Mouse (Mus musculus) neural tube, embryonic 12.5 days (tissue): ENCODE measurements around the gene Gm21974. TPM values are rescaled to one million over a fixed set of nuclear protein-coding genes. Genes with fewer than 3 reads are reported as not detected.
"Not testable (repeated sequence)": the region's sequence is repeated elsewhere in the genome, so short reads cannot be mapped to it uniquely, and the experiment has no call there.

Experiments
- ATAC-seq: fragments of 200-750 bp; cut with Nextera tagmentation; 2 replicates; pipeline ENCODE4 v1.8.0; 2017; ENCODE audit warnings: low read depth, mild to moderate bottlenecking, moderate TSS enrichment, moderate library complexity; ENCODE audit not compliant: low FRiP score
- H3K27ac ChIP-seq: fragments of 300-500 bp; sonication (generic); 2 replicates; pipeline ENCODE4 v1.5.1; 2016
- H3K27me3 ChIP-seq: fragments of 300-500 bp; sonication (generic); replicated peaks from 2 replicates; pipeline ENCODE4 v1.6.1; 2016; ENCODE audit warnings: mild to moderate bottlenecking
- H3K36me3 ChIP-seq: fragments of 300-500 bp; sonication (generic); 2 replicates; pipeline ENCODE4 v1.6.1; 2016; ENCODE audit warnings: mild to moderate bottlenecking
- H3K4me1 ChIP-seq: fragments of 300-500 bp; sonication (generic); 2 replicates; pipeline ENCODE4 v1.6.1; 2016
- H3K4me2 ChIP-seq: fragments of 300-500 bp; sonication (generic); replicated peaks from 2 replicates; pipeline ENCODE4 v1.6.1; 2016; ENCODE audit warnings: mild to moderate bottlenecking
- H3K4me3 ChIP-seq: fragments of 300-500 bp; sonication (generic); 2 replicates; pipeline ENCODE4 v1.5.1; 2016
- H3K9ac ChIP-seq: fragments of 300-500 bp; sonication (generic); 2 replicates; pipeline ENCODE4 v1.6.1; 2016; ENCODE audit warnings: mild to moderate bottlenecking
- H3K9me3 ChIP-seq: fragments of 300-500 bp; sonication (generic); 2 replicates; pipeline ENCODE4 v1.6.1; 2016; ENCODE audit warnings: mild to moderate bottlenecking
- WGBS: fragments of 180-500 bp; shearing (Covaris S2); methylation state at CpG from one replicate; pipeline ENCODE4 v1.1.7; 2016; 5-methylcytosine and 5-hydroxymethylcytosine counted together
- polyA plus RNA-seq: library from polyadenylated mRNA; unstranded; fragments of >200 nt; fragmentation: Nextera tagmentation; extraction: Ambion mirVana; gene quantifications from 2 replicates; pipeline ENCODE4 v1.2.1, GENCODE M21; 2016

The Gm21974 gene
- polyA plus RNA-seq, 1 experiment from 2014 or later = not detected

DNA sequence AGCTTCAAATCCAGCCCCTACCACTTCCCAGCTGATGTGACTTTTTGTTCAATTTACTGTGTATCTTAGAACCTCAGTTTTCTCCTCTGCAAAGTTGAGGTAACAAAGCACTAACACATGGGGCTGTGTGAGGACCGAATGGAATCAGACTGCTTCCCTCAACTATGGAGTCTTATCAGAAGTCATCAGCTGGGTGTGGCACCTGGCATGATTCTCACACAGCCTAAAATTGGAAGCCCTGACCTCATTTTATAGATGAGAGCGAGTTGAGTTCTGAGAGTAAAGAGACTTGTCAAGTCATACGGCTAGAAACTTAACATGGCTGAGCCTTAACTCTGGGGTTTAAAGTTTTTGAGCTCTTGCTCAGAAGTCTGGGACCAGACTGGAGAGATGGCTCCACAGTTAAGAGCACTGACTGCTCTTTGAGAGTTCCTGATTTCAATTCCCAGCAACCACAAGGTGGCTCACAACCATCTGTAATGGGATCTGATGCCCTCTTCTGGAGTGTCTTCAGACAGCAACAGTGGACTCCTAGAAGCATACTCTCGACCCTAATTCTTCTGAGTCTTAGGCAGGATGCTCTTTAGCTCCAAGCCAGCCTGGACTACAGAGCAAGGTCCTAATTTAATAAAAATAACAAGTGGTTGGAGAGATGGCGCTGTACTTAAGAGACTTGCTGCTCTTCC lies 25.0 kb downstream of the Gm21974 start:
- peaks cover 20% of the 10 kb centered on the region for H3K4me1 ChIP-seq
- ATAC-seq = no peak
- peaks cover 46% of the 10 kb centered on the region for H3K36me3 ChIP-seq
- H3K27ac ChIP-seq = no peak overlapping the region
- H3K9ac ChIP-seq = no peak overlapping the region
- 85% methylated on average over 5 of the region's 5 CpGs for WGBS
- no peaks in the 10 kb centered on the region for H3K27me3 ChIP-seq
- no peak overlapping the region for H3K4me3 ChIP-seq
- H3K4me2 ChIP-seq = no peak overlapping the region
- no peaks in the 10 kb centered on the region for H3K9me3 ChIP-seq

- no peak overlapping the region for H3K4me3 ChIP-seq
- peaks cover 16% of the 10 kb centered on the region for H3K4me1 ChIP-seq
- H3K27me3 ChIP-seq = no peaks in the 10 kb centered on the region
- WGBS = 92% methylated on average over 3 of the region's 3 CpGs
- H3K4me2 ChIP-seq = no peak overlapping the region
- no peak overlapping the region for H3K9ac ChIP-seq
- ATAC-seq = no peak
- H3K9me3 ChIP-seq = no peaks in the 10 kb centered on the region
- no peak overlapping the region for H3K27ac ChIP-seq
- peaks cover 55% of the 10 kb centered on the region for H3K36me3 ChIP-seq
Observed at GRCm38 (mm10) chr7:127869149-127869810, 26.0 kb downstream of the Gm21974 start.

GRCm38 (mm10) chr7:127867641-127868040 lies 27.6 kb downstream of the Gm21974 start:
- 98% methylated on average over 18 of the region's 18 CpGs for WGBS

DNA sequence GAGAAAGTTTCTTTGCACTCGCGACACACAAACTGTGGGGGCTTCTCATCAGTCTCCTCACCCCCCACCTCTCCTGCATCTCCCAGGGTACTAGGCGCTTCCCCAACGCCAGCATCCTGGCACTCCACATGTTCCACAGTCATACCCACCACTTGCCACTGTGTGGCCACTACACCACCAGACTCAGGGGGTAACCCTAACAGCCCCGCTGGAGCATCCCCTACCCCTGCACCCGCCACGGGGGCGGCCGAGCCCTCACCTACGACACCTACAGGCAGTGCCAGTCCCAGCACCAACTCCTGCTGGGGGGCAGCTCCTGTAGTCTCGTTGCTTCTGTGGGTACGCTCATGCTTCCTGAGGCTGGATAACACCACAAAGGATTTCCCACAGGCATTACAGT lies 28.8 kb downstream of the Gm21974 start:
- WGBS = 94% methylated on average over 12 of the region's 12 CpGs
- Histone ChIP-seq H3K4me2 (no peak overlapping the region), H3K27me3 (no peaks in the 10 kb centered on the region), H3K4me1 (0 out of 2 replicates have a peak, but pooled peaks cover 4% of the 10 kb centered on the region), H3K4me3 (peak overlapping the region; percentile 4; the same call in 1 of the 2 replicates), H3K36me3 (peaks cover 54% of the 10 kb centered on the region), H3K9ac (no peak overlapping the region), H3K9me3 (no peaks in the 10 kb centered on the region), H3K27ac (no peak overlapping the region)
- no peak for ATAC-seq

More at GRCm38 (mm10) chr7:127867641-127868040, 27.6 kb downstream of the Gm21974 start:
- H3K9me3 ChIP-seq = no peaks in the 10 kb centered on the region
- H3K4me2 ChIP-seq = no peak overlapping the region
- H3K4me1 ChIP-seq = 0 out of 2 replicates have a peak, but pooled peaks cover 4% of the 10 kb centered on the region
- ATAC-seq = no peak
- no peak overlapping the region for H3K27ac ChIP-seq
- no peak overlapping the region for H3K4me3 ChIP-seq
- no peaks in the 10 kb centered on the region for H3K27me3 ChIP-seq
- H3K9ac ChIP-seq = no peak overlapping the region
- peaks cover 55% of the 10 kb centered on the region for H3K36me3 ChIP-seq

DNA sequence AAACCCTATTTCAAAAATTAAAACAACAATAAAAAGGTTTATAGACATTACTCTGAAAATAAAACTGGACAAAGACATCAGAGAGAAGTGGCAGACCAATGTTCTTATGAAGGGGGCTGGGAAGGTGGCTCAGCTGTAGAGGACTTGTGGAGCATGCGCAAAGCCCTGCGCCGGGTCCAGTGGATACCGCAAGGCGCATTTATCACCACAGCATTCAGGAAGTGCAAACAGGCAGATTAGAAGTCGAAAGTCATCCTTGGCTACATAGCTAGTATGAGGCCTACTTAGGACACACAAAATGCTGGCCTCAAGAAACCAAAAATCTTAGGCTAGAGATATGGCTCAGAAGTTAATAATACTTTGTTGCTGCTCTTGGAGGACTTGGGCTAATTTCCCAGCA lies 37.0 kb downstream of the Gm21974 start:
- Histone ChIP-seq H3K27ac (no peak overlapping the region), H3K4me1 (no peaks in the 10 kb centered on the region), H3K4me2 (no peak overlapping the region), H3K27me3 (no peaks in the 10 kb centered on the region), H3K9ac (no peak overlapping the region), H3K9me3 (no peaks in the 10 kb centered on the region), H3K36me3 (peaks cover 3% of the 10 kb centered on the region; the same call in 1 of the 2 replicates), H3K4me3 (no peak overlapping the region)
- ATAC-seq = no peak
- 97% methylated on average over 6 of the region's 6 CpGs for WGBS

DNA sequence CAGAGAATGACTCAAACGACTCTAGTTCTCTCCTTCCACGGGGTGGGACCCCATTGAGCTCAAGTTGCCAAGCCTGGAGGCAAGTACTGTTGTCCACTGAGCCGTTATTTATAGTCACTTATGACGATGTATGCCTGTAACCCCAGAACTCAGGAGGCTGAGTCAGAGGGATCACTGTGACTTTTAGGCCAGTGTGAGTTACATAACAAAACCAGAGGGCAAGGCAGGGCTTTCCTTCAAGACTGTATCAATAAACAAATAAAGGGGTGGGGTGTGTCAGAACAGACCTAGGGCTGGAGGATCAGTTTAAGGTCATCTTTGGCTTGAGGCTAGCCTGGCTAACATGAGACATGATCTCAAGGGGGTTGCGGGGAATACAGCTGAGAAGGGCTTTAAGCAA lies 44.3 kb downstream of the Gm21974 start:
- Histone ChIP-seq H3K4me3 (no peak overlapping the region), H3K27ac (no peak overlapping the region), H3K4me1 (no peaks in the 10 kb centered on the region), H3K4me2 (no peak overlapping the region), H3K27me3 (no peaks in the 10 kb centered on the region), H3K36me3 (peaks cover 3% of the 10 kb centered on the region; the same call in 1 of the 2 replicates), H3K9me3 (no peaks in the 10 kb centered on the region), H3K9ac (no peak overlapping the region)
- WGBS = 70% methylated on average over 5 of the region's 5 CpGs
- ATAC-seq = no peak

- Histone ChIP-seq H3K27ac (no peak overlapping the region), H3K36me3 (peaks cover 3% of the 10 kb centered on the region; the same call in 1 of the 2 replicates), H3K27me3 (no peaks in the 10 kb centered on the region), H3K9ac (no peak overlapping the region), H3K4me1 (no peaks in the 10 kb centered on the region), H3K4me3 (no peak overlapping the region), H3K9me3 (no peaks in the 10 kb centered on the region), H3K4me2 (no peak overlapping the region)
- WGBS = 76% methylated on average over 6 of the region's 6 CpGs
- no peak for ATAC-seq
Observed at GRCm38 (mm10) chr7:127849973-127850875, 45.0 kb downstream of the Gm21974 start.

DNA sequence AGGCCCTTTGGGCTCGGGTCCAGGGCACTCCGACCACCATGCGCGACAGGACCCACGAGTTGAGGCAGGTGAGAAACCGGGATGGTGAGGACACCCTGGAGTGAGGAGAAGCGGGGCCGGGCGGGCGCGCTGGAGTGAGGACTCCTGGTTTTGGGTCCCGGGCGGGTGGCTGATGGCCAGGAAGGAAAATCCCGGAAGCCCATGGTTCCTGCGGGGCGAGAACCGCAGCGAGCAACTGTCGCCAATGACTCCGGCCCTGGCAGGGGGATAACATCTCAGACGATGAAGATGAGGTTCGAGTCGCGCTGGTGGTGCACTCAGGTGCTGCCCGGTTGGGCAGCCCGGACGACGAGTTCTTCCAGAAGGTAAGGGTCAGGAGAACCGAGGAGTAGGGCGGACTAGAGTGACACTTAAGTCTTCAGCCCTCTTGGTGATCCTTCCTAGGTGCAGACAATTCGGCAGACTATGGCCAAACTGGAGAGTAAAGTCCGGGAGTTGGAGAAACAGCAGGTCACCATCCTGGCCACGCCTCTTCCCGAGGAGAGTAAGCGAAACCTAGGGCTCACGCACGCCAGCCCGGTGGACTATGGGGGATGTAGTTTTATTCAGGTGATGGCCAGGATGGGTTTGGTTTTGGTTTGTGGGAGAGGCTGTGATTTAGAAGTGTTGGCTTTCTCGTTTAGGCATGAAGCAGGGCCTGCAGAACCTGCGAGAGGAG lies 53.1 kb downstream of the Gm21974 start:
- H3K27ac ChIP-seq = 0 out of 2 replicates have a peak overlapping the region, but pooled peaks have one; percentile 55
- peak overlapping the region; percentile 55 for H3K4me3 ChIP-seq
- no peaks in the 10 kb centered on the region; the same call in 1 of the 2 replicates for H3K36me3 ChIP-seq
- H3K4me1 ChIP-seq = peaks cover 7% of the 10 kb centered on the region; the same call in 1 of the 2 replicates
- under 1% methylated on average over 40 of the region's 40 CpGs for WGBS
- no peaks in the 10 kb centered on the region for H3K9me3 ChIP-seq
- peak overlapping the region; percentile 79 for H3K4me2 ChIP-seq
- no peaks in the 10 kb centered on the region for H3K27me3 ChIP-seq
- H3K9ac ChIP-seq = peak overlapping the region; percentile 58
- ATAC-seq = peak; percentile 61

DNA sequence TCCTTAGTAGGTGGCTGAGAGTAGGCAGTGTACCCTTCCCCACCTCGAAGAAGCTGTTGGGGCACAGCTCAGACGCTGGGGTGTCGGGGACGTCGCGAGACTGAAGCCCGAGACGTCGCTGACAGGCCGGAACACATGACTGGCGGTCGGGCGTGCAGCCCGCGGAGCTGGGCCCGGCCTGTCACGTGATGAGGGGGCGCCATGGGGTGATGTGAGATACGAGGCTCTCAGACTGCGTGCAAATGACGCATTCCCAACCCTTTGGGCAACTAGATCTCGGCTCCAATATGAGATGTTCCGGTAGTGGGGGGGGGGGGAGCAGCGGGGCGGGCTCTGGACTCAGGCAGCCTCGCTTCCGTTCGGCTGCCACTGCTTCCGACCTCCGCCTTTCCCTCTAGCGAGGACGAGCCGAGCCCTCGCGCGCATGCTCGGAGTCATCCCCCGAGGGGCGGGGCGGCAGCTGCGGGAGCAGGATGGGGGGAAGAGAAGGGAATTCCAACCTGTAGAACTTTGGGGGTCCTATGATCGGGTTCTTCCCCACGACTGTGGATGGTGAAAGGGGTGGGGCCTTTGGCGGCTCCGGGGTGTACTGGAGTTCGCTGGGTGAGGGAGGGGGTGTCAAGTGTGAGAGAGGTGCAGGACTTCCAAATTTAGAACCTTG lies 53.8 kb downstream of the Gm21974 start:
- Histone ChIP-seq H3K27ac (peak overlapping the region; percentile 55), H3K36me3 (no peaks in the 10 kb centered on the region; the same call in 1 of the 2 replicates), H3K9ac (peak overlapping the region; percentile 58), H3K27me3 (no peaks in the 10 kb centered on the region), H3K4me1 (peaks cover 7% of the 10 kb centered on the region; the same call in 1 of the 2 replicates), H3K4me2 (peak overlapping the region; percentile 79), H3K9me3 (no peaks in the 10 kb centered on the region), H3K4me3 (peak overlapping the region; percentile 55)
- WGBS = under 1% methylated on average over 46 of the region's 46 CpGs
- ATAC-seq = peak; percentile 90

- Histone ChIP-seq H3K9me3 (no peaks in the 10 kb centered on the region), H3K4me1 (peaks cover 7% of the 10 kb centered on the region; the same call in 1 of the 2 replicates), H3K9ac (peak overlapping the region; percentile 58), H3K36me3 (no peaks in the 10 kb centered on the region), H3K4me3 (peak overlapping the region; percentile 55), H3K27me3 (no peaks in the 10 kb centered on the region), H3K4me2 (peak overlapping the region; percentile 79), H3K27ac (0 out of 2 replicates have a peak overlapping the region, but pooled peaks have one; percentile 54)
- ATAC-seq = no peak; the same call in 1 of the 2 replicates
- WGBS = 7% methylated on average over 15 of the region's 15 CpGs
Observed at GRCm38 (mm10) chr7:127840886-127841285, 54.4 kb downstream of the Gm21974 start.

DNA sequence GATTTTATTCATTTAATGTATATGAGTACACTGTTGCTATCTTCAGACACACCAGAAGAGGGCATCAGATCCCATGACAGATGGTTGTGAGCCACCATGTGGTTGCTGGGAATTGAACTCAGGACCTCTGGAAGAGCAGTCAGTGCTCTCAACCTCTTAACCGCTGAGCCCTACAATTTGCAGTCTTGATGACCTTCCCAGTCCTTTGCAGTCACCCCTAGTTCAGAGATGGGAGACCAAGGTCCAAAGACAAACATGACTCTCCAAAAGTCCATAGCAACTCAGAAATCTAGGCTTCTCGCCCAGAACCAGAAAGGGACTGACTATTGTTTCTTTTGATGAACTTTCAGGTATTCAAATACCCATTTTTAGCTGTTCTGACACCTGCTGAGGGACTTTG lies 55.2 kb downstream of the Gm21974 start:
- not testable (repeated sequence) for H3K4me1 ChIP-seq, ATAC-seq, H3K4me3 ChIP-seq, H3K36me3 ChIP-seq, H3K9me3 ChIP-seq, H3K9ac ChIP-seq, H3K4me2 ChIP-seq, H3K27ac ChIP-seq, H3K27me3 ChIP-seq
- 80% methylated on average over 2 of the region's 2 CpGs for WGBS
